Mouse (Mus musculus): ENCODE measurements around the gene Pdcd2.
A peak's percentile ranks its signal among the peaks of the same experiment; 100 is the strongest.

The Pdcd2 gene

DNA sequence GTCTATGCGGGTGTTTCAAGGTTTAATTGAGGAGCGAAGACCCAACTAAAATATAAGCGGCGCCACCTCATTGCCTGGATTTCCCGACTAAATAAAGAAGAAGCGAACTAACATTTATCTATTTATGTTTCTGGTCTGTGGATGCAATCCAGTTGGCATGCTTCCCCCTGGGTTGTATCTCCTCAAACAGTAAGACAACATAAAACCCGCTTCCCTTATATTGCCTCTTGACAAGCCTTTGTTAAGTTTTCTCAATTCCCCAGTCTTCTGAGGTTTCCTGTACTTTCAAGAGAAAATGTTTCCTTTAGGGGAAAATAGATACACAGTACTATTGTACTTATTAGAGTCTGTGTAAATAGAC, 28.4 kb downstream of the Pdcd2 start:
- no peak for DNase-seq (ENCODE audit: low read depth, low spot score)

- peak; percentile 92 for DNase-seq (ENCODE audit: low read depth, low spot score)
Observed at GRCm38 (mm10) chr17:15497882-15498752, 29.0 kb downstream of the Pdcd2 start.

DNA sequence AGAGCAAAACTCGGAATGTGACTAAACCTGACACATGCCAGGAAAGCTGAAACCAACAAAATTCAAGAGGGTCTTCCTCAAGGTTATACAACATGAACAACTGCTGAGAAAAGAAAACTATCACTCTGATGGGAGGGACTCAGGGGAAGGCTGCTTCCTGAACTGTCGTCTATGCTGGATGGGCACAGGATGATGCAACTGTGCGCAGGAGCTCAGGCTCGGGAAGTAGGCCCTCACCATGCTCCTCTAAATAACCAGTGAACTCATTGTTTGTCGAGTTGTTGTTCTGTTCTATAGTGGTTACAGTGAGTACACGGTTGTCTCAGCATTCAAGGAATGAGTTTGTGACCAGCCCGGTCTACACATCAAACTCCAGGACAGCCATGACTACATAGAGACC, 36.6 kb downstream of the Pdcd2 start:
- no peak for DNase-seq (ENCODE audit: low read depth, low spot score)

GRCm38 (mm10) chr17:15472671-15473070, 54.4 kb downstream of the Pdcd2 start:
- peak; percentile 26 for DNase-seq (ENCODE audit: low read depth, low spot score)

All from ES-CJ7 (cell line).